Mouse (Mus musculus) gastrocnemius, postnatal 25 days (tissue): ENCODE data around the gene Hoxb4. TPM values are rescaled to one million over a fixed set of nuclear protein-coding genes. Genes with fewer than 3 reads are reported as not detected.
A peak's percentile ranks its signal among the peaks of the same experiment; 100 is the strongest.

ENCODE experiments used
- DNase-seq: peaks from one replicate; pipeline ENCODE4 v3.0.0; 2022
- long read RNA-seq, 2 experiments: library from polyadenylated mRNA; stranded (forward); transcript quantifications; one replicate each; pipeline ENCODE4 v2.0.0; 2021
- total RNA-seq, 2 experiments: library from RNA; stranded (reverse); gene quantifications; 1 replicate in 1 of 2; 2 replicates in 1 of 2; pipeline ENCODE4 v1.2.3; 2021

Hoxb4 gene
- total RNA-seq, result under 1 TPM; 0.24 to 0.38 TPM
- long read RNA-seq, experiment 1, result 0 reads
- long read RNA-seq, experiment 2, result 0 reads

DNA sequence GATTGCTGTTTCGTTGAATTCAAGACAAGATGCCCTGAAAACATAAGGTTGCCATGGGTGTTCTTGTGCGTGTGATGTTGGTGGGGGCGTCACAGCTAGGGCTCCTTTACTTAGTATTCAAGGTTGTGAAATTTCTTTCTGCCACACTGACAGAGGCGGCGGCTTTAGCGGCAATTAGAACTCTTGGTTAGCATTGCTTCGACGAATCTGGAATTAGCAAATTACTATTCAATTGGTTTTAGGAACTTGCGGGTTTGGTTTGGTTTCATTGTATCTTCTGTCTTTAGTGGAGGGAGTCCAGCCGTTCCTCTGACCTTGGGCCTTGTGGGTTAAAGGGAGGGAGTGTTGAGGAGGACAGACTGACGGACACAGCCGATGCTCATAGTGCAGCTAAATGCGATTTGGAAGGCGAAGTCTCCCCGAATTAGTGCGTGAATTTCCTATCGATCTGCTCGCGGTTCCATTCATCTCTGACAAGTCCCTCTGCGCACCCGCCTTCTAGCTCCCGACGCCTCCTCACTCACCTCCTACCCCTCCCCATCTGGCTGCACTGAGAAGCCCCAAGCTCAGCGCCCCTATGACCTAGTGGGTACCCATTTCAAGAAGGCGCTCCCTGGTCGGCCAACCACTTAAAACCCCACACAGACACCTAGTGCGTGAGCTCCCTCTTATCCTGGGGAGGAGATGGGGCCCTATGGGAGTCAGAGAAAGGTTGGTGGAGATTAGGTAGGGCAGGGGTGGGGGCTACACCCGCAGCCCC lies at the start of gene Hoxb4:
Gene Hoxb4 (plus strand): TSS at position 660 of the 760 bp plus-strand sequence.
- DNase-seq, result no peak

DNA sequence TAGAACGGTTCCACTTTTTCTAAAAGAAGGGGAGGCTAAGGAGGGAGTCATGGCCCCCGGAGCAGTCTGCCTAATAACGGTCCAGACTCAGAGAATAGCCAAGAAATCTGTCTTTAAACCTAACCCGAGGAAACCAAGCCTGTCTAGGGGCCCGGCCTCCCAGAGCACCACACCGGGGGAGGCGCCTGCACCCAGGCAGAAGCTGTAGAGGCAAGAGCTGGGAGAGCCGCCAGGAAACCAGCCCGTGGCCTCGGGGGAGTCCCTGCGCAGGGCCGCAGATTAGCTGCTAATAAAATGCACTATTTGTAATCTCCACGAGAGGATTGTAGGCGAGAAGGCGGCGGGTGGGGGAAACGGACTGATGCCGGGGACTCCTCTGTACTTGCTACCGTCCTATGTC lies 48.2 kb upstream of the Hoxb4 start:
- DNase-seq, result no peak

DNA sequence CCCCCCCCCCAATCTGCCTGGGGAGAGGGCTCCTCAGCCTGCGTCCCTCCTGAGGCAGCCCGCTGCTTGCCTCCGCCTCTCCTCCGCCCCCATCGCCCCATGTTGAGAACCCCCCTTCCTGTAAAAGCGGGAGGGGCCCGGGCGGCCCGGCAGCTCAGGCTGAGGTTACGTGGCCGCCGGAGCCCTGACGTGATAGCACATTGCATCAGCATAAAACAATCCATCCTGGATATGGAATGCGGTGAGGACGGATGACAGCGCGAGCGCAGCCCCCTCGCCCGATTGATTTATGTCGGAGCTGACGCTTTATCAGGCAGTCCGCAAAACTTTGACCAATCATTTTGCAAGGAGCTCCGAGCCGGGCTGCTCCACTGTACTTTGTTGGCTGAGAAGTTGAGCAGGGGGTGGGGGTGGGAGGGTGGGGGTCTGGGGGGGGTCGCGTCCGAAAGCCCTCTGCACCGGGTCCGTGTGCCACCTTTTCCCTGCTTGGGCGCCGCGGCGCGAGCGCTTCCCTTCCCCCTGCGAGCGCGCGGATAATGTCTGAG lies 47.0 kb upstream of the Hoxb4 start, which contains the start of gene Hoxb9:
Gene Hoxb9 (plus strand): TSS at position 462 of the 545 bp plus-strand sequence.
- no peak for DNase-seq

DNA sequence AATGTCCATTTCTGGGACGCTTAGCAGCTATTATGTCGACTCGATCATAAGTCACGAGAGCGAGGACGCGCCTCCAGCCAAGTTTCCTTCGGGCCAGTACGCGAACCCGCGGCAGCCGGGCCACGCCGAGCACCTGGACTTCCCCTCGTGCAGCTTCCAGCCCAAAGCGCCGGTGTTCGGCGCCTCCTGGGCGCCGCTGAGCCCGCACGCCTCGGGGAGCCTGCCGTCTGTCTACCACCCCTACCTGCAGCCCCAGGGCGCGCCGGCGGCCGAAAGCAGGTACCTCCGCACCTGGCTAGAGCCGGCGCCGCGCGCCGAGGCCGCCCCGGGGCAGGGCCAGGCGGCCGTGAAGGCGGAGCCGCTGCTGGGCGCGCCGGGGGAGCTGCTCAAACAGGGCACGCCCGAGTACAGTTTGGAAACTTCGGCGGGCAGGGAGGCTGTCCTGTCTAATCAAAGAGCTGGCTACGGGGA lies 46.5 kb upstream of the Hoxb4 start:
- no peak for DNase-seq

DNA sequence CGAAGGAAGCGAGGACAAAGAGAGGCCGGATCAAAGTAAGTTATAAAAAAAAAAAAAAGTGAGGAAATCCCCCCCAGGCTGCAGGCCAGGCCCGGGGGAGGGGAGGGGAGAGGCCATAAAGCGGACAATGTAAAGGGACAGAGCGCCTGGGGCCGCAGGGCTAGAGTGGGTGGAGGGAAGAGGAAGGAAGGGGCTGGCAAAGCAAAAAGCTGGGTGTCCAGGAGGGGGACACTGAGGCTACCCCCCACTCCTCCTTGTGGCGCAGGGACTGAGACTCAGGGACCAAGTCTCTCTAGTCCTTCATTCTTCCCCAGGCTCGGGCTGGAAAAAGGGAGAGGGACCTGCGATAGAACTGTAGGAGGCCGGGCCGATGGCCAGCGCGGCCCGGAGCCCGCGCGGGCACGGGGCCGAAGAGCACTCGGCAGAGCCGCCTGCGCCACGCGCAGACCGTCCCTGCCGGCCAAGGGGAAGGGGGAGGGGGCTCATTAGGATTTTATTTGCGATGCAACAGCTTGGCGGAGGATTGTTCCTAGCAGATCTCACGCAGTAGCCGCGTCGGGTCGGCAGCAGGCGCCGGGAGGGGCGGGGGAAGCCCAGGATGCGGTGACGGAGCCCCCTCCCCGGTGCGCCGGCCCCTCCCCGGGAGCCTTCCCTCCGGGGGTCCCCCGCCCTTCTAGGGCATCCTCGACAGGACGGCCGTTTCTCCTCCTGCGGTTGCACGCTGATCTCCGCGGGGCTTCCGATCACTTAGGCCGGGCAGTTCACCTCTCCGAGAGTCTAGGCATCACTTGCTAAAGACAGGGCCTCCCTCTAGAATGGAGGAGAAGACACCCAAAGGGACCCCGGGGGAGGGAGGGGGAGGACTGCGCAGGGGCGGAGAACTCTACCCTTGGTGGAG lies 45.8 kb upstream of the Hoxb4 start:
- DNase-seq, result no peak

DNA sequence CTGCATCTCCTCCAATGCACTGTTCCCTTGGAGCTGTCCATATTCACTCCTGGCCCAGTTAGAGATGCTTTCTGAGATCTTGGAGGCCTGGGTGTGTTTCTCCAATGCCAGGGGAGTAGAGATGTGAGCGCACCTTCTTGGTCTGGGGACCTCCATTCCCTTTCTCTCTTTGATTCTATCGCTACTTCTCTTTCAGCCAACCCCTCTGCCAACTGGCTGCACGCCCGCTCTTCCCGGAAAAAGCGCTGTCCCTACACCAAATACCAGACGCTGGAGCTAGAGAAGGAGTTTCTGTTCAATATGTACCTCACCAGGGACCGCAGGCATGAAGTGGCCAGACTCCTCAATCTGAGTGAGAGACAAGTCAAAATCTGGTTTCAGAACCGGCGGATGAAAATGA lies 43.6 kb upstream of the Hoxb4 start:
- DNase-seq, result no peak

DNA sequence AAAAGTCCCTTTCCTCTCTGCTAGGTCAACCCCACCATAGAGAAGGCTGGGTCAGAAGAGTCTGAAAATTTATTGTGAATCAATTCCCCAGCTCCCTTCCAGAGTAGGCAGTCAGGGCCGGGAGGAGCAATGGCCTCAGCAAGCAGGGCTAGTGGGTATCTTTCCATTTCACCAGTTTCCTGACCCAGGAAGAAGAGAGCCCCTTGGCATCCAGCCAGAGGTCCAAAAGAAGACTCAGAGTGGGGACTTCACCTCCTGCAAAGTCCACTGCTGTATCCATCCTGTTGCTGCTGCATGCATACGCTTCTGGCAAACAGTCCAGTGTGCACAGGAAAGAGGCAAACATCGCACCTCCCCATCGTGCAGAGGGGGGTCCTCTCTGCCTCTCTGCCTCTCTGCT lies 42.2 kb upstream of the Hoxb4 start:
- no peak for DNase-seq

DNA sequence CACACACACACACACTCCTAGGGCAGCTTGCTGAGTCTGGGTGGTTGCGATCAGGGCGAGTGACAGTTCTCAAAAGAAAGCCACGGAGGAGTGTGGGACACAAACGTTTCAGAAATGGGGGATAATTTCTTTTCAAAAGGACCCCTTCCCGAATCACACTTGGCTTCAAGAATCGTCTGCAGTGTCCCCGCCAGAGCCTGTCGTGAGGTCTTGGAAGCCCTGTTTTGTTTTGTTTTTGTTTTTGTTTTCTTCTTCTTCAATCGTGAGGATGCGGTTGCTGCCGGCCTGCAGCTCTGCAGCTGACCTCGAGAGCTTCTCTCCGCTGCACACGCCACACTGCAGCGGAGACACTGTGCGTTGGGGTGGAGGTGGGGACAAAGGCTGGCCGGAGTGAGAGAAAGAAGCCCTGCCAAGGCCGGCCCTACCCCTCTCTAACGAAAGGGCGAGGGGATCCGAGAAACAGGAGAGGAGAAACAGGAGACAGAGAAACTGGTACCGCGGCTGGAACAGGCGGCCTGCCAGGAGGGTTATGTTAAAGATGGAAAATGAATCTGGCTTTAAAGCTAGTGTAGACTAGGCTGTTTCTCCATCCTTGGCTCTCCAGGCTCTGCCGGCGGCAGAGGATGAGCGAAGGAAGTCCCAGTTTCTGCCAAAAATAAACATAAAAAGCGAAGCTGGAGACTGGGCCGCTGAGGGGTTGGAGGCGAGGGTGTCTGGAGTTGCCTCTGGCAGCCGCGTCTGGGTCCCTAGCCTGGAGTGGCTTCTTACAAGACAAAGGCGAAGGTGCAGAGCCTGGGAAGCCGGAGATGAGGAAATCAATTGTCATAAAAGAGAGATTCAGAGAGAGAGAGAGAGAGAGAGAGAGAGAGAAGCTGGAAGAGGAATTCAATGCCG lies 40.7 kb upstream of the Hoxb4 start:
- no peak for DNase-seq

DNA sequence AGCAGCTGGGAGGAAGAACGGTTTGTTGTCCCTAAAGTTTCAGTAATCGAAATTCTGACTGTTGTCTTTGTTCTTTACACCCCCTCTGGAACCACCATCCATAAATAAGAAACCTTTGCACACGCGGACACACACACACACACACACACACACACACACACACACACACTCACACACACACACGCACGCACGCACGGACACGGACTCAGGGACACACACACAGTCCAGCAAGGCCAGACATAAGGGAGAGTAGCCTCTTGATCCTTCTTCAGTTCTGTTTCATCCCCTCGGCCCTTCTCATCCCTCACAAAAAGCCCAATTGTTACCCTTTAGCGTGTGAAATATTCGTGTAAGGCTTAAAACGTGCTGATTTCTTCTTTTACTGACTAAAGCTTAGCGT lies 39.7 kb upstream of the Hoxb4 start:
- no peak for DNase-seq

DNA sequence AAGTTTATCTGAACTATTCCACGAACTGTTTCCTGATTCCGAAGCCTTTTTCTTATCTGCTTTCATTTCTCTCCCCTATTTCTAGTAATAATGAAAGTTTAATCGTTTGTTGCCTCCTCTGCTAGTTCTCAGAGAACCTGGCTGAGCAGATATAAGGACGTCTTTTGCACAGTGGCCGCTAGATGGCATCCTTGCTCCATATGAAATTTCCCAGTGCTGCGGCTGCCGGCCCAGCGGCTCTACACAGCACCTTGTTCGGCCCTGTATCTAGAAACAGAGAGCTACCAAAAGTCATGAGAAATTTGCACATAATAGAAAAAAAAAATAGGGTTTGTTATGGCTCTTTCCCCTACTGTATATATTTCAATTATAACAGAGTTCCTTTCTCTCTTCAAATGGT lies 39.3 kb upstream of the Hoxb4 start:
- DNase-seq, result peak; percentile 56

DNA sequence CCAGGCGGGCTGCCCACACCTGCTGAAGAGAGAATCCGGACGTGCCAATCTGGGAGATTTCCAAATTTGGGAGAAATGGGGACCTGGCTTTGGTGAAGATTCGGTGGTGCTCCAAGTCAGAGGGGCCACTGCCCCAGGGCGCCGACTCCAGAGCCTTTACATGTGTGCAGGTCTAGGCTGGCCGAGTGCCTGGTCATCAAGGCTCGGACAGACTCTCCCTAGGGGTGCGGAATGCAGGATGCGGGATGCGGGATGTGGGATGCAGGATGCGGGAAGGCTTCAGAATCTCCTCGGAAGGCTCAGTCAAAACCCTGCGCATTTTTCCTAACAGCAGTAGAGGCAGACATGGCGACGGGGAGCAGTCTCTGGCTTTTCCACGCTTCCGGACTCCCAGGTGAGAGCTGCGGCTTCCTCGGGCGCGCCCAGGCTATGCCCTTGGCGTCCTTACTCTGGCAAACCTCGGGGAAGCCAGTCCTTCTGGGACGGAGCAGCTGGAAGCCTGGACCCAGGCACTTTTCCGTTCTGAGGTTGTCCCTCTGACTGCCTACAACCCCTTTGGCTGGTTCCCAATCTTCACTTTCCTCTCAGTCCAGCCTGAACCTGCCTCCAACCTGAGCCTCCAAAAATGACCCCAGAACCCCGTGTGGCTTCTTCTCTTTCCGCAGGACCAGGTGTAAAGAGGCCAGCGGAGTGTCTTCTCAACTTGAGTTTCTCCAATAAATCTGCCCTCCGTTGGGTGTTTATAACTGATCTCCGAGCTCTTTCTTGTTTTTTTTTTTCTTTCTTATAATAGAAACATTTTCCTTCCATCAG lies 38.4 kb upstream of the Hoxb4 start:
- DNase-seq, result no peak

DNA sequence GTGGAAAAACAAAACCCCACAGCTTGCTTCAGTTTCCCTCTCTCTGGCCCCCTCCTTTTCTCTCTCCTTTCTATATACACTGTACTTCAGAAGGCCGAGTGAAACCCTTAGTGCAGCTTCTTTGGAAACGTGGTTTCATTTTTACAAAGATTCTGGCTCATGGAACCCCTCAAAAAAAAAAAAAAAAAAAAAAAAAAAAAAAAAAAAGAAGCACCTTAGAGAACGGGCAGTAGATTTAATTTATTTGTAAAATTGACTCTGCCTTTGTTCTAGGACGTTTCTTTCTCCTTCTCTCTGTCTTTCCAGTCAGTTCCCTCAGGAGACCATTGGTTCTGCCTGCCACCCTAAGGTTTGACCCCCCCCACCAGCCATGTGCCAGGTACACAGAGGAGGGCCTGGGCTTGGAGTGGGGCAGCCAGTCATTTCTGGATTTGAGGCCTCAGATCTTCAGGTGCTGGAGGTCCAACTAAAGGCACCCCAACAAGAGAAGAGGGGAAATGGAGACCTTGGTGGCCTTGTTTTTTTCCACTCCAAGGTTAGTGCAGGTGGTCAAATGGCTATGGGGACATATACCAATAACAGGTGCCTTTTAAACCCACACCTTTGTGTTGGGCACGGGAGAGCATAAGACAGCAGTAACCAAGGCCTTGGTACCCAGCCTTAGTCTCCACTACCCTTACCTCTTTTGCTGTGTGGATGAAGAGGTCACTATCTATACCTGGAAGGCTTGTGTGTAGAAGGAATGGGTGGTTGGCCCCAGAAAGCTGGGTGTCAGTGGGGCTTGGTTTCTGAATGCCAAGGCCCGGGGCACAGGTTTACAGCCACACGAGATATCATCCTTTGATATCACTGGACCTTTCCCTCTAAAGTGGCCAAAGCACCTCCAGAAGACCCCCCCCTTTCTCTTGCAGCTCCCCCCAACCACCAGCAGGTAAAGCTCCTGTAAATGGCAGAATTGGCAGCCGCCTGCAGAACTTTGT lies 37.4 kb upstream of the Hoxb4 start:
- no peak for DNase-seq

DNA sequence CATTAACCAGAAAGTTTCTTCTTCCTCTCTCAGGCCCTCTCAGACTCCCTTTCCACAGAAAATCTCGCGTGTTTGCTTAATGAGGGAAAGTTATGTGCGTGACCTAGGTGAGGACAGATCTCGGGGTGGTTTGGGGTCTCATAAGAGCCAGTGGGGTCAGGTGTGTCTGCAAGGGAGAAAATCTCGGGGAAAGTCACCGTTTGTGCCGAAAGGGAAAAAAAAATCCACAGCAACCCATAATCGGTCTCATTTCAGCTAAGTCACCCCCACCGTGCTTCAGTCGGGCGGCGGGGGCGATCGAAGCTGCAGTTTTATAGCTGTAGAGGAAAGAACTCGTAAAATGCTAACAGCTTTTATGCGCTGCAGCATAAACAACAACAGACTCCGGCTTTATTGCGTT lies 36.7 kb upstream of the Hoxb4 start:
- no peak for DNase-seq

DNA sequence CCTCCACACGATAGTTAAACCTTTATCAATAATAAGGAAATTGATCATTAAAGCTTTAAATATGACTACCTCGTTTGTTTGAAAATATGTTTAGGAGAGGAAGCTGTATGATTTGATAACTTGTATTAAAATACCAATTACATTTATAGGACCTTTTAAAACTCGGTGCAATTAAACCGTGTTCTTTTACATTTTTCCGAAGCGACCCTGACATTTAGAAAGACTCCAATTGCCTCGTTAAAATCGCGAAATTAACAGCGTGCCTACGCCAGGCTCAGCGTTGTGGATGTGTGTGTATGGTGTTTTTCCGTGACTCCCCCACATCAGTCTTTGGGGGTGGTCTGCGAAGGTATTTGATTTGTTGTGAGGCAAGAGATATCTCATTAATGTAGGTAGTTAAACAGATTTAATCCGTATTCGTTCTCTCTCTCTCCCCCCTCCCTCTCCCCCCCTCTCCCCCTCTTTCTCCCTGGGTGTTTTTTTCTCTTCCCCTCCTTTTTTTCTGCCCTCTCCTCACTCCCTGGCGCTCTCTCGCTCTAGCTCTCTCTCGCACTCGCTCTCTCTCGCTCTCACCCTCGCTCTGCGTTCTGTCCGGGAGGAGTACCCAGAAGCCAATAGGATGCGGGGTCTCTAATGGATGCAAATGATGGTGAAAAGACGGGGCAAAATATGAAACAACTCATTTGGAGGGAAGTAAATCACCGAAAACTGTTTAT lies 36.1 kb upstream of the Hoxb4 start, which contains the start of gene Hoxb8:
Gene Hoxb8 (plus strand): TSS at position 51 of the 716 bp plus-strand sequence.
- DNase-seq, result no peak

DNA sequence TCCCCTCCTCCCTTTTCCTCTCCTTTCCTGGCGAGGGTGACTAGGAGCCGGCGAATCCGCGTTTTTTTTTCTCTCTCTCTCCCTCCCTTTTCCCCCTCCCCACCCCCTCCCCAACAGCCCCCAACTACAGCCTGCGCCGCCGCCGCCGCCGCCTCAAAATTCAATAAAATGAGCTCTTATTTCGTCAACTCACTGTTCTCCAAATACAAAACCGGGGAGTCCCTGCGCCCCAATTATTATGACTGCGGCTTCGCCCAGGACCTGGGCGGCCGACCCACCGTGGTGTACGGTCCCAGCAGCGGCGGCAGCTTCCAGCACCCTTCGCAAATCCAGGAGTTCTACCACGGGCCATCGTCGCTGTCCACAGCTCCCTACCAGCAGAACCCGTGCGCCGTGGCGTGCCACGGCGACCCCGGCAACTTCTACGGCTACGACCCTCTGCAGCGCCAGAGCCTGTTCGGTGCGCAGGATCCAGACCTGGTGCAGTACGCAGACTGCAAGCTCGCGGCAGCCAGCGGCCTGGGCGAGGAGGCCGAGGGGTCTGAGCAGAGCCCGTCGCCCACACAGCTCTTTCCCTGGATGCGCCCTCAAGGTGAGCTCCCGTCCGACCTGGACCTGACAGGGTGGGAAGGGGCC lies 35.2 kb upstream of the Hoxb4 start:
- DNase-seq, result no peak

DNA sequence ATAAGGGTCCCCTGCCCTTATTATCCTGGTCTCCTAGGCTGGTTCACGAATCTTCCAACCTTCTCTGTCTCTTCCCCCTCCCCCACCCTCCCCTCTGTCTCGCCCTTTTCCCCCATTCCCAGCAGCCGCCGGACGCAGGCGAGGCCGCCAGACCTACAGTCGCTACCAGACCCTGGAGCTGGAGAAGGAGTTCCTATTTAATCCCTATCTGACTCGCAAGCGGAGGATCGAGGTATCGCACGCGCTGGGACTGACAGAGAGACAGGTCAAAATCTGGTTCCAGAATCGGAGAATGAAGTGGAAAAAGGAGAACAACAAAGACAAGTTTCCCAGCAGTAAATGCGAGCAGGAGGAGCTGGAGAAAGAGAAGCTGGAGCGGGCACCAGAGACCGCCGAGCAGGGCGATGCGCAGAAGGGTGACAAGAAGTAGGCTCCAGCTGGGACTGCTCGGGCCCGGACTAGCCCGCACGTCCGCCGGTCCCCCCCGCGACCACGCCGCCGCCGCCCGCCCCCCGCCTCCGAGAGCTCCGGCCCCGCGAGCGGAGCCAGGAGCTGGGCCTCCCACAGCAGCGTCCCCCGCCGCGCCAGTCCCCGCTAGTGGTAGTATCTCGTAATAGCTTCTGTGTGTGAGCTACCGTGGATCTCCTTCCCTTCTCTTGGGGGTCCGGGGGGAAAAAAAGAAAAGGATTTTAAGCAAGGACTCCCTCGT lies 33.9 kb upstream of the Hoxb4 start:
- no peak for DNase-seq
